Mouse (Mus musculus) heart, postnatal 0 days (tissue): ENCODE results near the gene Mgll.

Source experiments
- CTCF ChIP-seq: IDR thresholded peaks from 2 replicates; pipeline ENCODE4 v1.5.1; 2016; ENCODE audit warnings: antibody characterized with exemption, control low read depth, low read depth
- EP300 ChIP-seq: IDR thresholded peaks from 2 replicates; pipeline ENCODE4 v1.6.1; 2016; ENCODE audit warnings: antibody characterized with exemption, low read depth

DNA sequence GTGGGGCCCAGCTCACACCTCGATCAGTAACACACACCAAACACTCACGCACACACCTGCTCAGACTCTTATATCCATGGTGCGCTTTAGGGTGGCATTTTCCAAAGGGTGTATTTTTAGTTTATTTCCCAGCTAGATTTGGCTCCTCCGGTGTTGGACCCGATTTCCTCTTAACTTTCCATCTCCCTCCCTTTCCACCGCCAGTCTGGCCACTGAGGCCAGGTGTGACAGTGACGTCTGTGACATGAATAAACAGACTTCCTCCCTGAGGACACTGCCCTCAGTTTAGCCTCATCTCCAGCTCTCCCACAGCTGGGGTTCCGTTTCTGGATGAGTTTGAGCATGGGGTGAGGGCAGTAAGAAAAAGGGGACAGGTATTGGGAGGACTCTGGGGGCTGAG is 52.8 kb downstream of the Mgll start:
- no peak for TF ChIP-seq CTCF
- no peak for TF ChIP-seq EP300
